Mouse (Mus musculus) forebrain, postnatal 0 days (tissue): ENCODE results near the gene Tmtc2. TPM values are rescaled to one million over a fixed set of nuclear protein-coding genes. Genes with fewer than 3 reads are reported as not detected.

ENCODE experiments used
- ATAC-seq: fragments of 200-750 bp; cut with Nextera tagmentation; 2 replicates; pipeline ENCODE4 v1.8.0; 2017; ENCODE audit warnings: mild to moderate bottlenecking, moderate library complexity
- DNase-seq: peaks from one replicate; pipeline ENCODE4 v3.0.0-alpha.2; 2015
- H3K27ac ChIP-seq: fragments of 300-500 bp; sonication (generic); 2 replicates; pipeline ENCODE4 v1.5.1; 2014; ENCODE audit warnings: low read depth, mild to moderate bottlenecking, antibody characterized with exemption, low read length, moderate library complexity, mixed read lengths
- H3K27me3 ChIP-seq: fragments of 300-500 bp; sonication (generic); 2 replicates; pipeline ENCODE4 v1.6.1; 2014; ENCODE audit warnings: mild to moderate bottlenecking, low read length, mixed read lengths; ENCODE audit not compliant: insufficient read depth
- H3K36me3 ChIP-seq: fragments of 300-500 bp; sonication (generic); 2 replicates; pipeline ENCODE4 v1.6.1; 2014; ENCODE audit warnings: mild to moderate bottlenecking, moderate library complexity; ENCODE audit not compliant: insufficient read depth
- H3K4me1 ChIP-seq: fragments of 300-500 bp; sonication (generic); 2 replicates; pipeline ENCODE4 v1.6.1; 2014; ENCODE audit warnings: antibody characterized with exemption; ENCODE audit not compliant: insufficient read depth
- H3K4me2 ChIP-seq: fragments of 300-500 bp; sonication (generic); 2 replicates; pipeline ENCODE4 v1.6.1; 2014; ENCODE audit warnings: low read depth, mild to moderate bottlenecking, moderate library complexity
- H3K4me3 ChIP-seq: fragments of 300-500 bp; sonication (generic); 2 replicates; pipeline ENCODE4 v1.5.1; 2014; ENCODE audit warnings: low read depth, low read length, mixed read lengths
- H3K9ac ChIP-seq: fragments of 300-500 bp; sonication (generic); 2 replicates; pipeline ENCODE4 v1.6.1; 2014; ENCODE audit warnings: mild to moderate bottlenecking
- H3K9me3 ChIP-seq: fragments of 300-500 bp; sonication (generic); 2 replicates; pipeline ENCODE4 v1.6.1; 2016; ENCODE audit warnings: low read length
- CTCF ChIP-seq: sonication (generic); IDR thresholded peaks from 2 replicates; pipeline ENCODE4 v1.5.1; 2016; ENCODE audit warnings: antibody characterized with exemption, control low read depth, low read depth
- WGBS: fragments of 180-500 bp; shearing (Covaris S2); extraction: QIAGEN DNeasy Blood & Tissue Kit; methylation state at CpG from one replicate; pipeline ENCODE4 v1.1.7; 2014; 5-methylcytosine and 5-hydroxymethylcytosine counted together
- polyA plus RNA-seq: library from polyadenylated mRNA; unstranded; fragments of >200 nt; fragmentation: Nextera tagmentation; extraction: Ambion mirVana; gene quantifications from 2 replicates; pipeline ENCODE4 v1.2.1, GENCODE M21; 2015
- total RNA-seq: library from RNA; depleted of rRNA; stranded (reverse); fragments of >200 nt; gene quantifications from 2 replicates; pipeline ENCODE4 v1.2.3, GENCODE M21; 2014

Gene Tmtc2
- total and polyA plus RNA-seq, 2 experiments from 2014 or later, result 4.6 to 11.1 TPM

DNA sequence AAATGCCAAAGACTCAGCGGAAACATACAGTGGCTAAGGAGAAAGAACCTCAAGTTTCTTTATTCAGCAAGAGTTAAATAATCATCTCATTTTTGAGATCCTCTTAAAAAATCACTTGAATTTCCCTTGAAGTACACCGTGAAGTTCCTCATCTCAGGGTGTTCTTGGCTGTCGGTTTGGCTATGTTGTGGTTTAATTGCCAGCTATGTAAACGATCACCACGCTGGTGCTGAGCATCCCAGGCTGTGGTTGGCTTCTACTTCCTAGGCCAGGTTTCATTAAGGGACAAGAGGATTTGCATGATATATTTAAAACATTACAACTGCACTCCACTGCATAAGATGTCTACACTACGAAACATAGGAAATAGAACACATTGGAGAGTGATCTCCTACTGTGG, 348.5 kb downstream of the Tmtc2 start:
- no peaks in the 10 kb centered on the region for H3K36me3 ChIP-seq
- no peak for ATAC-seq

DNA sequence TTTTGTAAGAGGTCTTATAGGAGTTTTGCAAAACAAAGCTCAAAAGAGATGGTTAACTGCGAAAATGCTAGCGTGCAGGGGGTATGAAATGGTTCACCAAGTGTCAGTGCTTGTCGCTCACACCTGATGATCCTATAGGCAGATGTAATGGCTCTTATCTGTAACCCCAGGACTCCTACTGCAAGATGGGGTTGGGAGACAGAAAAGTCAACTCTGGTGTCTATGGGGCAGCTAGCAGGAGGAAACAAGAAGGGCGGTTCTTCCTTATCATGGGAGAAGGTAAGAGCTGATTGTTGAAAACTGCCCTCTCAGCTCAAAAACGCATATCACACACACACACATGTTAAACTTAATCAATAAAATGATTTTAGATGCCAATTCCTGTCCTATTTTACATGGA, 351.3 kb downstream of the Tmtc2 start:
- Histone ChIP-seq H3K27me3 (no peaks in the 10 kb centered on the region), H3K27ac (no peak overlapping the region), H3K9me3 (no peaks in the 10 kb centered on the region), H3K4me2 (no peak overlapping the region), H3K9ac (no peak overlapping the region), H3K4me3 (no peak overlapping the region), H3K36me3 (no peaks in the 10 kb centered on the region), H3K4me1 (no peaks in the 10 kb centered on the region)
- 98% methylated on average over 5 of the region's 5 CpGs for WGBS
- TF ChIP-seq CTCF, result no peak
- ATAC-seq (no peak), DNase-seq (no peak)

More for the DNA sequence above, 348.5 kb downstream of the Tmtc2 start:
- no peak overlapping the region for H3K27ac ChIP-seq
- 82% methylated on average over 6 of the region's 6 CpGs for WGBS
- H3K4me3 ChIP-seq, result no peak overlapping the region
- H3K27me3 ChIP-seq, result no peaks in the 10 kb centered on the region
- H3K4me2 ChIP-seq, result no peak overlapping the region
- no peak overlapping the region for H3K9ac ChIP-seq
- H3K4me1 ChIP-seq, result no peaks in the 10 kb centered on the region
- no peak for DNase-seq
- H3K9me3 ChIP-seq, result no peaks in the 10 kb centered on the region
- TF ChIP-seq CTCF, result no peak

- H3K4me1 ChIP-seq, result no peaks in the 10 kb centered on the region
- no peak overlapping the region for H3K27ac ChIP-seq
- DNase-seq, result no peak
- H3K9ac ChIP-seq, result no peak overlapping the region
- H3K27me3 ChIP-seq, result no peaks in the 10 kb centered on the region
- H3K4me2 ChIP-seq, result no peak overlapping the region
- no peaks in the 10 kb centered on the region for H3K36me3 ChIP-seq
- ATAC-seq, result no peak; the same call in 1 of the 2 replicates
- H3K9me3 ChIP-seq, result no peaks in the 10 kb centered on the region
- 76% methylated on average over 10 of the region's 10 CpGs for WGBS
- no peak for TF ChIP-seq CTCF
- H3K4me3 ChIP-seq, result no peak overlapping the region
Observed at GRCm38 (mm10) chr10:105201491-105201890, 372.8 kb downstream of the Tmtc2 start.

DNA sequence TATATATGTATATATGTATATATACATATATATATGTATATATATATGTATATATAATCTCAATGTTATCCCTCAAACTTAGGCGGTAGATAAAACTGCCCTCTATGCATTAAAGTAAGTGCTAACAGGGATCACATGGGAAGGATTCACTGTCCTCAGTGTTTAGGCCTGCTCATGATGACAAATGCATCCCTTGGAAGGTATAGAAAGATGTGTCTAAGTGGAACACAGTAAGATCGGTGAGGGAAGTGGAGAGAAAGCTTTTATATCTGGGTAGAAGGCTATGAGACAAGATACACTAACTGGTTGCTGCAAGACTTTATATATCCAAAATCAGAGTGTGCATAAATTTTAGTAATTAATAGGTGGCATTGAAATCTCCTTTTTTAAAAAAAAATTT, 373.6 kb downstream of the Tmtc2 start:
- Histone ChIP-seq H3K27ac (no peak overlapping the region), H3K4me1 (no peaks in the 10 kb centered on the region)

GRCm38 (mm10) chr10:105200092-105200491, 374.2 kb downstream of the Tmtc2 start:
- H3K36me3 ChIP-seq, result no peaks in the 10 kb centered on the region
- H3K4me1 ChIP-seq, result no peaks in the 10 kb centered on the region
- ATAC-seq (no peak), DNase-seq (no peak)
- H3K4me3 ChIP-seq, result no peak overlapping the region
- no peaks in the 10 kb centered on the region for H3K9me3 ChIP-seq
- 9% methylated on average over 4 of the region's 4 CpGs for WGBS
- TF ChIP-seq CTCF, result no peak
- H3K27me3 ChIP-seq, result no peaks in the 10 kb centered on the region
- H3K4me2 ChIP-seq, result no peak overlapping the region
- no peak overlapping the region for H3K9ac ChIP-seq
- no peak overlapping the region for H3K27ac ChIP-seq

More for the DNA sequence above, 373.6 kb downstream of the Tmtc2 start:
- Histone ChIP-seq H3K36me3 (no peaks in the 10 kb centered on the region), H3K27me3 (no peaks in the 10 kb centered on the region), H3K9me3 (no peaks in the 10 kb centered on the region), H3K9ac (no peak overlapping the region), H3K4me2 (no peak overlapping the region), H3K4me3 (no peak overlapping the region)
- TF ChIP-seq CTCF, result no peak
- no peak for DNase-seq
- 85% methylated on average over 2 of the region's 2 CpGs for WGBS
- no peak; the same call in 1 of the 2 replicates for ATAC-seq

- Histone ChIP-seq H3K9me3 (no peaks in the 10 kb centered on the region), H3K4me2 (no peak overlapping the region), H3K4me1 (no peaks in the 10 kb centered on the region), H3K27ac (no peak overlapping the region), H3K27me3 (no peaks in the 10 kb centered on the region), H3K9ac (no peak overlapping the region), H3K4me3 (no peak overlapping the region), H3K36me3 (no peaks in the 10 kb centered on the region)
- WGBS, result 60% methylated on average over 5 of the region's 5 CpGs
- DNase-seq, result no peak
- TF ChIP-seq CTCF, result no peak
- no peak for ATAC-seq
Observed at GRCm38 (mm10) chr10:105199515-105199914, 374.7 kb downstream of the Tmtc2 start.

DNA sequence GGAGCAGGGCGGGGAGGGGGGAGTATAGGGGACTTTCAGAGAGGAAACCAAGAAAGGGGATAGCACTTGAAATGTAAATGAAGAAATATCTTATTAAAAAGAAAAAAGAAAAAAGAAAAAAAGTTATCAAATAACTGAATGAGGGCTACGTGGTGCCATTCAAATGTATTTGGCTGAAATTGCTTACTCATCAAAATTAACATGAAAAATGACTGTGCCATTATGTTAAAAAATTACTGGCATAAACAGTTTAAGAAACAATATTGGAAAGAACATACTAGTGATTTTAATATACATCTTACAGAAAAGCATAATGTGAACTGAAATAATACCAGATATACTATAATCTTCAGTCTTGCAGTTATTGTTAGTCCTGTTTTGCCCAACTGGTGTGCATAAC, 378.9 kb downstream of the Tmtc2 start:
- WGBS, result 95% methylated on average over 2 of the region's 2 CpGs
- Histone ChIP-seq H3K9ac (no peak overlapping the region), H3K36me3 (no peaks in the 10 kb centered on the region), H3K27me3 (no peaks in the 10 kb centered on the region), H3K27ac (no peak overlapping the region), H3K9me3 (no peaks in the 10 kb centered on the region), H3K4me3 (no peak overlapping the region), H3K4me2 (no peak overlapping the region), H3K4me1 (no peaks in the 10 kb centered on the region)
- ATAC-seq (no peak), DNase-seq (no peak)
- no peak for TF ChIP-seq CTCF
